7 mouse cellular contexts compared by ENCODE assay signal in the genomic region with DNA sequence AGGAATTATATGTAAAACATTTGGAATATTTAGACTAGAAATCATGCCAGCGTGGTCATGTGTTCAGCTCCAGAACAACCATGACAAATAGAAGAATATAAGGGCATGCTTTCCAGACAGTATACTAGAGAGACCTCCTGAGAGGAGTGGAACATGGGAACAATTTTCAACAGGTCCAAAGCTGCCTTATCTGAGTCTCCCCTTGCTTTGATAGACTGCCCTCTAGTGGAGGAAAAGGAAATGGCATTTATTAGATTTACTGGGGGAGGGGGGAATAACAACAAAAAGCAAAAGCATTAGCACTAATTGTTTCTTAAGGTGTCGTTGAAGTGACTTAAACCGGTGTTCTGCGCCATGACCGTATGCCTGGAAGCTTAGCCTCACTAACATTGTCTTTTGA. TPM values are rescaled to one million over a fixed set of nuclear protein-coding genes. Genes with fewer than 3 reads are reported as not detected.
A peak's percentile ranks its signal among the peaks of the same experiment; 100 is the strongest.
DNase-seq lines count a peak whose midpoint lies in the region; ATAC-seq and TF ChIP-seq lines count a peak whose summit lies in the region.

No protein-coding gene starts in this region.

- peak; percentile 39; the same call in 1 of the 2 replicates for ATAC-seq in common myeloid progenitor, adult 5-6 weeks (replicated peaks; ENCODE audit: low read depth, poor library complexity, severe bottlenecking)

- no peak overlapping the region for H3K27ac ChIP-seq in layer of hippocampus, adult 2 months
- no peak overlapping the region for H3K27ac ChIP-seq in MEL (ENCODE audit: control insufficient read depth, low read depth, low read length)

- H3K4me1 ChIP-seq in MEL (ENCODE audit: control insufficient read depth in 1 of 2, insufficient read depth in 2 of 2, low read length in 2 of 2) = no peaks in the 10 kb centered on the region
- peaks cover 39% of the 10 kb centered on the region for H3K4me1 ChIP-seq in megakaryocyte, embryonic 14.5 days

- H3K36me3 ChIP-seq in MEL (ENCODE audit: control insufficient read depth in 1 of 2, insufficient read depth in 2 of 2, low read length in 2 of 2) = no peaks in the 10 kb centered on the region
- H3K36me3 ChIP-seq in megakaryocyte, embryonic 14.5 days (replicated peaks; ENCODE audit: low read length) = no peaks in the 10 kb centered on the region

- H3K27me3 ChIP-seq in MEL (ENCODE audit: control insufficient read depth in 1 of 2, insufficient read depth in 2 of 2, low read length in 2 of 2) = no peaks in the 10 kb centered on the region
- H3K27me3 ChIP-seq in megakaryocyte, embryonic 14.5 days (replicated peaks) = no peaks in the 10 kb centered on the region

- no peak for TF ChIP-seq EP300 in MEL (IDR thresholded peaks at IDR 0.05; ENCODE audit: low read depth in 1 of 2, low read length in 2 of 2)

- peak; percentile 90 for TF ChIP-seq RAD21 in MEL (IDR thresholded peaks at IDR 0.05; ENCODE audit: low read depth, low read length)

- peak; percentile 99 for TF ChIP-seq CTCF in layer of hippocampus, adult 2 months (conservative IDR thresholded peaks at IDR 0.05)
- peak; percentile 13 to 88 (median 82); a peak in 4 of 6 replicates for TF ChIP-seq CTCF in MEL (IDR thresholded peaks at IDR 0.05 in 2 of 3, conservative IDR thresholded peaks at IDR 0.05 in 1 of 3; ENCODE audit: control insufficient read depth in 1 of 3, insufficient read depth in 1 of 3, low read depth in 2 of 3, low read length in 3 of 3, poor library complexity in 1 of 3, severe bottlenecking in 1 of 3)

- DNase-seq in layer of hippocampus, adult 2 months (ENCODE audit: low spot score in 2 of 2) = peak; percentile 52 to 64
- DNase-seq in layer of hippocampus, postnatal 25 days (ENCODE audit: extremely low spot score in 1 of 2, low spot score in 1 of 2) = no peak
- peak; percentile 75 for DNase-seq in CD4-positive, CD25-positive, alpha-beta regulatory T cell, adult 2 months (ENCODE audit: low read depth, low spot score)
- DNase-seq in MEL (ENCODE audit: low read depth, low spot score) = peak; percentile 72
- DNase-seq in urinary bladder, postnatal 4 days (ENCODE audit: low spot score in 2 of 2) = no peak

- H3K79me2 ChIP-seq in MEL (ENCODE audit: control insufficient read depth, insufficient read depth, low read length, poor library complexity) = no peaks in the 10 kb centered on the region

- H3K9ac ChIP-seq in MEL (ENCODE audit: control insufficient read depth, low read depth, low read length, poor library complexity, severe bottlenecking) = no peak overlapping the region

- no peak for TF ChIP-seq POLR2A in MEL (IDR thresholded peaks at IDR 0.05; ENCODE audit: control insufficient read depth in 1 of 2, insufficient read depth in 1 of 2, low read depth in 1 of 2, low read length in 2 of 2, poor library complexity in 1 of 2)

- no peak overlapping the region for H3K4me3 ChIP-seq in layer of hippocampus, adult 2 months
- H3K4me3 ChIP-seq in MEL (ENCODE audit: control insufficient read depth in 1 of 2, insufficient read depth in 1 of 2, low read depth in 2 of 2, low read length in 2 of 2) = no peak overlapping the region
- peak overlapping the region; percentile 69 for H3K4me3 ChIP-seq in megakaryocyte, embryonic 14.5 days (replicated peaks)

- H3K9me3 ChIP-seq in MEL (replicated peaks; ENCODE audit: insufficient read depth, low read length) = no peaks in the 10 kb centered on the region
- H3K9me3 ChIP-seq in megakaryocyte, embryonic 14.5 days = no peaks in the 10 kb centered on the region

TF ChIP-seq in MEL, 35 proteins besides CTCF, POLR2A, EP300 and RAD21:
- TF ChIP-seq ELF1 (IDR thresholded peaks at IDR 0.05; ENCODE audit: low read depth, low read length) (no peak), BHLHE40 (IDR thresholded peaks at IDR 0.05; ENCODE audit: borderline replicate concordance, low read depth, low read length) (peak; percentile 45; the same call in 1 of the 2 replicates), TAL1 (IDR thresholded peaks at IDR 0.05; ENCODE audit: low read length) (no peak), MYC (IDR thresholded peaks at IDR 0.05; ENCODE audit: low read depth, low read length) (no peak), ZC3H11A (IDR thresholded peaks at IDR 0.05; ENCODE audit: low read depth, low read length) (peak; percentile 87), MAFK (IDR thresholded peaks at IDR 0.05; ENCODE audit: borderline replicate concordance, low read depth, low read length) (no peak), POLR2AphosphoS2 (IDR thresholded peaks at IDR 0.05; ENCODE audit: low read length) (no peak), KAT2A (conservative IDR thresholded peaks at IDR 0.05; ENCODE audit: low read depth, low read length) (no peak), NELFE (IDR thresholded peaks at IDR 0.05; ENCODE audit: low read depth, low read length) (no peak), E2F4 (IDR thresholded peaks at IDR 0.05; ENCODE audit: borderline replicate concordance, low read depth, low read length) (no peak), MAX (IDR thresholded peaks at IDR 0.05; ENCODE audit: low read length) (no peak), GATA1 (IDR thresholded peaks at IDR 0.05; ENCODE audit: low read depth, low read length) (peak; percentile 68), USF1 (IDR thresholded peaks at IDR 0.05; ENCODE audit: low read depth, low read length) (no peak), SMC3 (IDR thresholded peaks at IDR 0.05; ENCODE audit: low read depth, low read length) (peak; percentile 97)

RNA-seq across cellular contexts. Expression of a gene that starts 0.8 kb away (rescaled TPM):
- 10 to 100 TPM; 63.6 to 70.4 TPM for total RNA-seq in layer of hippocampus, adult 2 months (2021)
- 10 to 100 TPM; 68.6 to 69.6 TPM for total RNA-seq in layer of hippocampus, postnatal 25 days (2021)
- total RNA-seq in MEL (2012; rRNA removed) = not detected in 2 replicates
- not detected for polyA plus RNA-seq in MEL (2012; ENCODE audit: insufficient read depth in 1 of 2, insufficient read length in 2 of 2, low read depth in 1 of 2, low replicate concordance in 2 of 2, missing spikeins in 1 of 2)
- total RNA-seq in common myeloid progenitor, adult 5-6 weeks (2017) = 0.29 and 0.59 TPM in 2 replicates
- 0.09 TPM in 1 of 2 replicates, not detected in the other for polyA plus RNA-seq in megakaryocyte, embryonic 14.5 days (2012; ENCODE audit: insufficient read depth, low replicate concordance)

Comparison
In these comparisons a context has a peak if more than half of its experiments do, and no peak if none do; other contexts are left out.
1. DNase-seq: peak in layer of hippocampus, adult 2 months (2 of 2), CD4-positive, CD25-positive, alpha-beta regulatory T cell, adult 2 months (single experiment) and MEL (single experiment); none in layer of hippocampus, postnatal 25 days (0 of 2) and urinary bladder, postnatal 4 days (0 of 2).
2. RNA of a gene that starts 0.8 kb away (total RNA-seq): 63.6 to 70.4 TPM in layer of hippocampus, adult 2 months and 68.6 to 69.6 TPM in layer of hippocampus, postnatal 25 days; 0.29 to 0.59 TPM in common myeloid progenitor, adult 5-6 weeks and not detected in MEL; every median in the first group is over 10 times any median in the second.